Mouse (Mus musculus): ENCODE measurements around the gene Elovl5.

Elovl5 gene

DNA sequence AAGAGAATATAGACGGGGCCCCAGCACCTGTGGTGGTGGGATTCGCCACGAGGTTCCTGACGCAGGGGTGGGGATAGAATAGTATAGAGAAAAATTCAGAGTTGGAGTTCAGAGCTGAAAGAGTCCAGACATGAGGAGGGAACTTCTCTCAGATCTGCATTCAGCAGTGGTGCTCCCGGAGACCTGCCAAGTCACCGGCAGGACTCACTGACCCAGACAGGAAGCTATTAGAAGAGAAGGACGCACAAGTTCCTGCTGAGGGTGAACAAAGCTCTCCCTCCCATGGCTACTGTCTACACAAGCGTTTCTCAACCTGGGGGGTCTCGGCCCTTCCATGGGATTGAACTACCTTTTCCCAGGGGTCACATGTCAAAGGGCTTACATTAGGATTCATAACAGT lies 78.1 kb downstream of the Elovl5 start:
- no peak for DNase-seq (ENCODE audit: low spot score in 2 of 2)

DNA sequence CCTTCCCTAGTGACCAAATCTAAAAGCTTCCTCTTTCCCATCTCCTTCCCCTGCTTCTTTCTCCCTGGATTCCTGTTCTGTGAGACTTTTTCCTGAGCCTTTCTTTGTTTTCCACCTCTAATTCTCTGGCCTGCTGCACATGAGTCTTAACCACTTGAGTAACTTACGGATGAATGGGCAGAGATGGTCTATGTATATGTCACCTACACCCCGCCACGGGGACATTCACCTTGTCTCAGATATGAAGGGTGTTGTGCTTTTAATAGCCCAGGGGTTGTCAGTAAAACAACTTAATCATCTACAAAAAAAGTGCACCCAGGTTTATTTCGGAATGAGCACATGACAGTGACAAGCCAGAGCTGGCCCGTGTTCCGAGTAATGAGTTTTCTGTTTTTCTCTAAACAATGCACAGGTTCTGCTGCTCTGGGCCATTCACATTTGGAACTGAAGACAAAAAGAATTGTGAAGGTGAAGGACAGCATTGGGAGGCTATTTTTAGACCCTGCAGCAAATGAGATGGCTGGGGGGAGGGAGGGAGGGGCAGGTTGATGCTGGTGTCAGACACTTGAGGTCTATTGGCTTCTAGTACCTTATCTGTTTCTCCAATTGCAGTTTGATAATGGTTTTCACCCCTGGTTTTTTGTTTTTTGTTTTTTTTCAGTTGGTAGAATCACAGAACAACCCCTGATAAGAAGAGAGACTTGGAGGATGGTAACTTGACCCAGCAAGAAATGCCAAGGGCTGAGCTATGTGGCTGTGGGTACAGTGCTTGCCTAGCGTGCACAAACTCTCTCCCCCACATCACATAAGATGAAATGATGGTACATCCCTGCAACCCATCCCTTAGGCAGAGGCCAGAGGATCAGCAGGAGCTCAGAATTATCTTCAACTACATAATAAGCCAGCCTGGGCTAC lies 83.7 kb downstream of the Elovl5 start:
- no peak for DNase-seq (ENCODE audit: low spot score in 2 of 2)

DNA sequence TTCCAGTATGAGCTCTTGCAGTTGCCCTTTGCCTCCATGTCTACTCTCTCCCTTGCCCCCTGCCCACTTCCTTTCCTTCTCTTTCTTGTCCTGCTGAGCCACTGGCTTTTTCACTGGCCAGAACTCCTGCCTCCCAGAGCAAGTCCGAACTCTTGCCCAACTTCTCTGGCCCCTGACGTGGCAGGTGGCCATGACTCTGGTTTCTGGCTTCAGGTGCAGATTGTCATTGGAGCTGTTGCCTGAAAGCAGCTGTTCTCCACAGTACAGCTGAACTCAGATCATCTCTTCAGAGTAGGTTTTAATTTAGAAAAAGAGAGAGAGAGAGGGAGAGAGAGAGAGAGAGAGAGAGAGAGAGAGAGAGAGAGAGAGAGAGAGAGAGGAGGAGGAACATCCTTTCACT lies 86.1 kb downstream of the Elovl5 start:
- DNase-seq (ENCODE audit: low spot score in 2 of 2) = no peak

DNA sequence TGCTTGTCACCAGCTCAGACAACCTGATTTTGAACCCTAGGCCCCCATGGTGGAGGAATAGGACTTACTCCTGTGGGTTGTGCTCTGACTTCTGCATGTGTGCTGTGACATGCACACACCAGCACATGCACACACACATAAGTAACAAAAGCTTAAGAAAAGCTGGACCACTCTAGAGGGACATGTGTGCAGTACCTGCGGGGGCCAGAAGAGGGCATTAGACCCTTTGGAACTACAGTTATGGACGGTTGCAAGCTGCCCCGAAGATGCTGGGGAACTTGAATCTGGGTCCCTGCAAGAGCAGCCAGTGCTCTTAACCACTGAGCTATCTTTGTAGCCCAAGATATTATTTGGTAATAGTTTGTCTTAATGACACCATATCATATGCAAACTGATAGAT lies 88.3 kb downstream of the Elovl5 start:
- DNase-seq (ENCODE audit: low spot score in 2 of 2) = no peak

DNA sequence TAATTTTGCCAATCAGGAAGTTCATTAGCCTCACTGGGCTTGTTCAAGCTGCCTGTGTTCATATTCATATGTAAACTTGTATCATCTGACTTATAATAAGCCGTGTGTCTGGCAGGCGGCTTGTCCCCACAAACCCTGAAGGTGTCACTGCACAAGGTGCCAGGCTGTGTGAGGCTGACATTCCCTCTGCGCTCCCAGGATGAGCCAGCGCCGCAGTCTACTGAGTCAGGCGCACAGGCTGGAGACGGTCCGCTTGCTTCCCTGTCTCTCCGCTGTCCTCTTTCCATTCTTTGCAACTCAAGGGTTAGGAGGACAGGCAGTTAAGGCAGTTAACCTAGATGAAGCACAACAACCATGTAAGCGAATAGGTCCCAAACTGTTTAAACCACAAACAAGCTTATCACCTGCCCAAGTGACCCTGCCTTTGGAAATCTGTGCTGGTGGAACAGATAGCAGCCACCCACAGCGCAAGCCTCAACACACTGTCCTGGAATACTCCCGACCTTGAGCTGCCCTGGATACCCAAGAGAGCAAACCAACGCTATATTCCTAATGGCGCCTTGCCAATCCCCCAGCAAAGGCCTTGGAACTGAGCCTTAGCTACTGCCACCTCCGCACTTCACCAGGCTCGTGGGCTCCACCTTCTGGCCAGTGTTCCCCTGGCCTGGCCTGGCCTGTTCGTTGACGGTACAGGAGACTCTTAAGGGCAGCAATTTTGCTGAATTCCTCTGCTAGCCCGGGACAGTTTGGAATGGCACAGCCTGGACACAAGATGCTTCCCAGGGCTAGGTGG lies 89.2 kb downstream of the Elovl5 start:
- peak; percentile 81 to 87 for DNase-seq (ENCODE audit: low spot score in 2 of 2)

DNA sequence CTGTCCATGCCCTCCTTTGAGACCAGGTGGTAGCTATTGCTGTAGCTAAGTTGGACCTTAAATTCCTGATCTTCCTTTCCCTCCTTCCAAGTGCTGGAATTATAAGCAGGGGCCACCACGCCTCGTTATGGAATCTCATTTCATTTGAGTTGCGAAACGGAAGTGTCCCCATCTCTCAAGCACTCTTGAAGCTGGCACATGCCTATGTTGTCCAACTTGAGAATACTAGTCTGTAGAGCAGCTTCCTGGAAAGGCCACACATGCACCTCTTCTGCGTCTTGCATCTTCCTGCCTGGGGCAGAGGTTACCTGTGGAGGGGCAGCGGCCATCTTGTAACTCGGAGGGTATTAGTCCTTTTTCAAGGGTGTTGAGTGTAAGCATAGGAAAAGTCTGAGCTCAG lies 92.2 kb downstream of the Elovl5 start:
- no peak for DNase-seq (ENCODE audit: low spot score in 2 of 2)

DNA sequence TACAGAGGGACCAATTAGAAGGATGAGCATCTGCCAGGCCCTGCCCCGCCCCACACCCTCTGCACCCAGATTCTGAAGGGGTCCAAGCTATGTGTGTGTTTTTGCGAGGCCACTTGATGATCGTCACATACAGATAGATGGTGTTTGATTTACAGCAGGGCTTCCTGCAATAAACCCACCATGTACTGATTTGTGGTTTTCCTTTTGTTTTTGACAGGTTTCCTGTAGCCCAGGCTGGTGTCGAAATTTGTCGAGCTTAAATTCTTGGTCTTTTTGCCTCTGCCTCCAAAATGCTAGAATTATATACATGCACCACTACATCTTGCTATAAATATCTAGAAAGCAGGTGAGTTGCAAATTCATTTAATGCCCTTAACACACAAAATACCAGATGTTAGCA lies 93.0 kb downstream of the Elovl5 start:
- no peak for DNase-seq (ENCODE audit: low spot score in 2 of 2)

DNA sequence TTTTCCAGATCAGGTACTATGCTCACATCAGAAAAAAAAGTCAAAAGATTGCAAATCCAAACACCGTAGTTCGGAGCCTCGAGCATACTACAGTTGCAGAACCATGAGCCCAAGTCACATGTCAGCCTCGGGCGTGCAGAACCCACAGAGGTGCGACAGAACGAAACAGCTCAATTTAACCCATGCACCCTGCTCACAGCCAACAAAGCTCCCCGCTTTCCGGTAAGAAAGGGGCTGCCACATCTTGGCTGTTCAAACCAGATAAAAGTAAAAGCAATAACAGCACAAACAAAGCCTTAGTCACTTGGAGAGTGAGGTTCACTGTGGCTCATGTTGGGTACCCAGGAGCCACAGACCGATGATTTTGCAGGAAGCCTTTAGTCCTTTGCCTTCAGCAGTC lies 93.5 kb downstream of the Elovl5 start:
- no peak for DNase-seq (ENCODE audit: low spot score in 2 of 2)

DNA sequence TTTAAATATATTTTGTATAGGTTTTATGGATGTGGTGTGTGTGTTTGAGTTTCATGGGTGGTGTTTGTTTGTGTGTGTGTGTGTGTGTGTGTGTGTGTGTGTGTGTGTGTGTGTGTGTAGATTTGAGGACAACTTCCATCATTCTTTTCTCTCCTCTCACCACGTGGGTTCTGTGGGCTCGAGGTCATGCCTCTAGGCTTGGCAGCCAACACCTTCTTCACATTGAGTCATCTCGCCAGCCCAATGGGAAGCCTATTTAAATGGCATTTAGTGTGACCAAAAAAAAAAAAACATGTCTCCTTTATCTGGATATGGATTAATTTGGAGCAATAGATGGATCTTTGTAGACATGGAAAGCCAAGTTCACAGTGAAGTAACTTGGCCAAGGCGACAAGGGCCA lies 94.9 kb downstream of the Elovl5 start:
- DNase-seq (ENCODE audit: low spot score in 2 of 2) = no peak

DNA sequence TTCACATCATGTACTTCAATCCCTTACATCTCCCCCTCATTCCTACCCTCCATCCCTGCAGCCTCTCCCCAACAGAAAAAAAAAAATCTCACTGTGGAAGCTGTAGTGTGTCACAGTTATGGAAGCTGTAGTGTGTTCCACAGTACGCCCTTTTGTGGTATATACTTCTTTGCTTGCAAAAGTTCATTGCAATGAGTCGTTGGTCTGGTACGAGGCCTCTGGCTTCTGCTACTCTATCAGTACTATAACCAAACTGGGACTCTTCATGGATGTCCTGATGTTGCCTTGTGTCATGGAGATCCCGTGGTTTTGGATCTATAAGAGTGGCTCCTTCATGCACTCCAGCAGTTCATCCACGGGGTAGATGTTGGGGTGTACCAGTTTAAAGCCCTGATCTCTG lies 95.5 kb downstream of the Elovl5 start:
- no peak for DNase-seq (ENCODE audit: low spot score in 2 of 2)

DNA sequence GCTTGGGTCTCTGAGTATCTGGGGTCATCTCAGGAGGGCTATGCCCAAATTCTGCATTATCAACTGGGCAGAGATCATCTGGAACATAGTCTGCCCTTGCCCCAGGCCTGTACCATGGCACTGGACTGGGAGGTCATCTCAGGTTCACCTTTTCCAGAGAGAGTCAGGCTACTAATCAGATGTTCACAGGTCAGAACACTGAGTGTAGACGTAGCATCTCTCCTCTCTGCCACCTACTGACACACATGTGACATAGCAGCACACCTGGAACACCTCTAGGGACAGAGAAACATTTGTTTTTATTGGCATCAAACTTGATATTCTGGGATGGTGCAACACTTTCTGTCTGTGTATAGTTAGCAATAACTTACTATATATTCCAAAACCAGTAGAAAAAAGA lies 96.6 kb downstream of the Elovl5 start:
- DNase-seq (ENCODE audit: low spot score in 2 of 2) = no peak

DNA sequence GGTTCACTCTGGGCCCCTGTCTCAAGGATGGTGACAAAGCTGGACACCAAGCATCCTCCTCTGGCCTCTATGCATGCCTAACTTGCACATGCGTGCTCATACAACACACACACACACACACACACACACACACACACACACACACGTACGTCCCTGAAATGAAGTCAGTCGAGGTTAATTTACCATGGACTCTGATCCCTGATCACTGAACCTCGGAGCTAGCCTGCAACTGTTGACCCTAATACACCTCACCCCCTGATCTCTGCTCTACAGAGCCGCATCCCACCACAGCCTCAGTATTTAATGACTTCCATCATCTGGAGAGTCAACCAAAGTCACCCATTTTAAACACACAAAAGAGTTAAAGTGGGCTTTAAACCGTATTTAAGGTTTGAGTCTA lies 98.7 kb downstream of the Elovl5 start:
- DNase-seq (ENCODE audit: low spot score in 2 of 2) = no peak

DNA sequence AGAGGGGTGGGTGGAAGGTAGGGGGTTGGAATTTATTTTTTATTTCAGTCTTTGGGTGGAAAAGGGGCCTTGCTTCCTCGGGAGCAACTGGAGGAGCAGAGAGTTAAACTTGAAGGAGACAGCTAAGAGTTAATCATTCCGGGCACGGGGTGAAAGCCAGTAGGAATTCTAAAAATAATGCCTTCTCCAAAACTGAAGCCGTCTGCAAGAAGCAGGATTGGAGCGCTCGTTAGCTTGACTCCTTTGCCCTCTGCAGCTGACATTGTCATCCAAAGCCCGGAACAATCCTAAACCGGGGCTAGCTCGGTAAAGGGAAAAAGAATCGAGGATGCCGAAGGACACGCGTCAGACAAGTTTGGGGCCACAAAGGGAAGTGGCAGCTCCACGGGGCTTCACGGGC lies 99.1 kb downstream of the Elovl5 start:
- DNase-seq (ENCODE audit: low spot score in 2 of 2) = no peak

DNA sequence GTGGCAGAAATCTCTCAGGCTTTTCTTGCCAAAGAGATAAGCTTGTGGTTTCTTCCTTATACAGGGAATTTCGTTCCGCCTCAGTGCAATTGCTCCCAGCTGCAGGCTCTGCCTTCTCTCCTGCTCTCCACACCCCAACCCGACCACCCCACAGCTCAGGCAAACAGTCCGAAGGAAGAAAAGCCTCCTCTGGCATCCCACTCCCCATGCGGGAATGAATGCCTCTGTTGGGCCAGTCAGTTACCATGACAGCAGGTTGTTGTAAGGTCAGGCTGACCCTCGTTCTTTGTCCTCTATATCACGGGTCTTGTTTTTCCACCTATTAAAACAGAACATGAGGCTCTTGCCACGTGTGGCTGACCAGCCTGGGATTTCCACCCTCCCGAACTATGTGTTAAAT lies 104.1 kb downstream of the Elovl5 start:
- DNase-seq (ENCODE audit: low spot score in 2 of 2) = peak in 1 of 2 experiments; percentile 38

DNA sequence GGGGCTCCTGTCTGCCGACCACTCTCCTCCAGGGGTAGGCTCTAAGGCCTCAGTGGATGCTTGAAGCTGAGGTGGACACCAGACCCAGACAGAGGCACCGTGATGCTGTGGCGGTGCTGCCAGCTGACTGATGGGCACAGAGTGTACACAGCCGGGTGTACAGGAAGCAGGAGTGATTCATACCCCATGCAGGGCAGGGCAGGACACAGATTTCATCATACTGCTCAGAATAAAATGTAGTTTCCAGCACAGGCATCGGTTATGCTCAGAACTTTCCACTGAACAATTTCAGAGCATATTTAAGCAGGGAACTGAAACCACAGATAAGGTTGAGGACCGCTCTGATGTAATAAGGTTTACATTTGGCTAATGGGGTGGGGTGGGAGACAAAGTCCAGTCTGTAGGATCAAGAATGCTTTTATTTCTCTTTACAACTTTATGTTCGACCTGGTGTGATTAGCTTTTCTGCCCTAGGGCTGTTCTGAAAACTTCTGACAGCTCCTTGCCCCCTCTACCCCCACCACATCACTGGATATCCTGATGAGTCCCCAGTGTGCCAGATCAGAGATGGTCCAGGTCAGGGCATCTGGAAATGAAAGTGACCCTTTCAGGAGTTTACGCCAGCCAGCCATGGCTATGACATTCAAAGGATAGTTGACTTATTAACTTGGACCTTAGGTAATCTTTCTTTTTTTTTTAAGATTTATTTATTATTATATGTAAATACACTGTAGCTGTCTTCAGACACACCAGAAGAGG lies 105.2 kb downstream of the Elovl5 start:
- DNase-seq (ENCODE audit: low spot score in 2 of 2) = no peak

DNA sequence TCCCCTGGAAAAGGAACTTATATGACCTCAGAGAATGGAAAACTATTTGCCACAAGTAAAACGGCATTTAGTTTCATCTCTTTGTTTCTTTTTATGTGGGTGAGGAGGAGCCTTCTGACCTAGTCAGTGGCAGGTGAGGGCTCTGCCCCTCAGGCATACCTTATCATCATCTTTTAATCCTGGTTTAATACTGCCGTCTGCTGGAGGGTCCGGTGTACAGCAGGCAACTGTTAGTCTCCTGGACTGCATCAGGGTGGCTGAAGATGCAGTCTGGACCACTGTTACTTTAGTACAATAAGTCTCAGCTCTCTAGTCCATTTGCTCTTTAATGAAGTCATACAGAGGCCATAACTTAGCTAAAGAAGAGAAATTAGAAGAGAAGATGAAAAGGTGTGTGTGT lies 107.7 kb downstream of the Elovl5 start:
- no peak for DNase-seq (ENCODE audit: low spot score in 2 of 2)

DNA sequence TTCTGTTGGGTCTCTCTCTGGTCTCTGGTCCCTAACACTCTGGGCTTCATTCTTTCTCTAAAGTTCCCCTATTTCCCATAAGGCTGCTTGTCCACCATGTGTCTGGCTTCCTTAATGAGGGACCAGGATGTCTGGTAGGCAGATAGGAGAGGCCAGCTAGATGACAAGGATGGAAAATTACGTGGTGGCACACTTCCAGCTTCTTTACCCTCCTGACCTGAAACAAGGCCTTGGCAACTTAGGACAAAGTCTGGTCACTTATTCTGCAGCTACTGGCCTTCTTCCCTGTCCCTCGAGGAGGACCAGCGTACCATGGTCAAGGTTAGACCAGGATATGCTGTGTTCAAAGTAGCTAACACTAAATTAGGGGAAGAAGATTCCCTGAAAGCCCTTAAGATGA lies 109.9 kb downstream of the Elovl5 start:
- no peak for DNase-seq (ENCODE audit: low spot score in 2 of 2)

DNA sequence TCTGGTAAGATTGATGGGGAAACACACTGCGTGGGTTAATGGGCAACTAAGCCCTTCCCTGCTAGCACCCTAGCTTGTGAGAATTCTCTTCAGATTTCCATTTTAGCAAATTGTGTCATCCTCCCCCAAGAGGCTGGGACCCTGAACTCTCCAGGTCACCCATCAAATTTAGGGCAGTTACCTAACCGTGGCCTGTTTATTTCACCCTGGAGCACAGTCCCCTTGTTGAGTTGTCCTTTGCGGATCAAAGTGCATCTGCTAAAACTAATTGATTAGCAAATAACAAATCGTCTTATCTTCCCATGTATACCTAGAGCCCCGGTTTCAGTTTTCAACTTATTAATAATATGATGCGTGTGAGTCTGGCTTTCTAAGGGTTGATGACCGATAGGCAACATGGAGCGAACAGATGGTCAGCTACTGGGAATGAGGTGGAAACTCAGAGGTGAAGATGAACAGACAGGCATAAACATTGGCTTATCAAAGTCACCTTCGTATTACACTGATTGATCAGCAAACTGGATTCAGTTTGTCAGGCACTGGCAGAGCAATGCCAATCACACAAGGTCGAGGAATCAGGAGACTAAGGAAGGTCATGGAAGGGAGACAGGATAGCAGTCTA lies 113.8 kb downstream of the Elovl5 start:
- no peak for DNase-seq (ENCODE audit: low spot score in 2 of 2)

DNA sequence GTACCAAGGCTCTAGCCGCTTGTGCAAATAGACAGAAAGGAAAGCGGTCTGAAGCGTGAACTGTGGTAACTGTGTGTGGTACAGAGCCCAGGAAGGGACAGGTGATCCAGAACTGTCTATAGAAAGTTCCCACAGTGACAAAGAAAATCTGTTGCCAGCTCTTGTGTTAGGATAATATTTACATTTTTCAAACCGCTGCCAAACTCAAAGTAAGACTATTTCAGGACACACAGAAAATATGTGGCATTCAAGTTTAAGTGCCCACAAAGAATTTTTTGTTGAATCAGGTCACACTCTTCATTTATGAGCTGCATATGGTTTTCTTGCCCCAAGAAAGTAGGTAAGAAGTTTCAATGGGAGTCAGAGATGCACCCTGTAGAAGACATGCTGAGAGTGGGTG lies 115.8 kb downstream of the Elovl5 start:
- DNase-seq (ENCODE audit: low spot score in 2 of 2) = no peak

Measured in urinary bladder, postnatal 4 days (tissue).